ENCODE assay signal across 16 mouse cellular contexts in genomic region chr10:111096811-111097210, GRCm38 (mm10).
"Had no signal": no experiment of that assay in that cellular context is flagged by ENCODE, and none has a peak within 500 bp of the region (broad histone marks: within the 10 kb centered on the region; RNA-seq: fewer than 3 reads in every experiment).

No protein-coding gene starts in this region.

- H3K4me2 ChIP-seq: neural tube, embryonic 12.5 days; neural tube, embryonic 13.5 days; neural tube, embryonic 15.5 days; stomach, embryonic 15.5 days had no signal

- DNase-seq: right cerebral cortex, adult 18-20 months; right cerebral cortex, postnatal 14 days; right cerebral cortex, postnatal 25 days; right cerebral cortex, postnatal 4 days; spleen, adult 18-20 months; thymus, adult 18-20 months; thymus, adult 2 months; thymus, postnatal 14 days; thymus, postnatal 25 days; thymus, postnatal 36 days; thymus, postnatal 4 days had no signal

- H3K9ac ChIP-seq: neural tube, embryonic 12.5 days; neural tube, embryonic 13.5 days; neural tube, embryonic 15.5 days; stomach, embryonic 15.5 days had no signal

- H3K9me3 ChIP-seq: neural tube, embryonic 12.5 days; neural tube, embryonic 13.5 days; neural tube, embryonic 15.5 days; stomach, embryonic 15.5 days had no signal

- H3K36me3 ChIP-seq: neural tube, embryonic 12.5 days; neural tube, embryonic 13.5 days; neural tube, embryonic 15.5 days; stomach, embryonic 15.5 days had no signal

- H3K4me1 ChIP-seq: neural tube, embryonic 12.5 days; stomach, embryonic 15.5 days had no signal

- H3K27ac ChIP-seq: neural tube, embryonic 12.5 days; neural tube, embryonic 13.5 days; neural tube, embryonic 15.5 days; stomach, embryonic 15.5 days; stomach, postnatal 0 days had no signal

- H3K4me3 ChIP-seq: neural tube, embryonic 12.5 days; neural tube, embryonic 13.5 days; neural tube, embryonic 15.5 days; stomach, embryonic 15.5 days had no signal

- H3K27me3 ChIP-seq: neural tube, embryonic 12.5 days; neural tube, embryonic 13.5 days; neural tube, embryonic 15.5 days; stomach, embryonic 15.5 days had no signal
